Mouse (Mus musculus): ENCODE data around the gene Parp14. TPM values are rescaled to one million over a fixed set of nuclear protein-coding genes. Genes with fewer than 3 reads are reported as not detected.
A peak's percentile ranks its signal among the peaks of the same experiment; 100 is the strongest.

Gene Parp14
- polyA plus RNA-seq, 1 experiment from 2014 or later, result 1.4 TPM

- Histone ChIP-seq H3K9ac (no peak overlapping the region), H3K4me1 (replicated peaks) (peaks cover 32% of the 10 kb centered on the region), H3K36me3 (replicated peaks) (peaks cover 28% of the 10 kb centered on the region), H3K27me3 (no peaks in the 10 kb centered on the region), H3K27ac (replicated peaks) (no peak overlapping the region), H3K4me3 (replicated peaks) (no peak overlapping the region), H3K9me3 (replicated peaks) (no peaks in the 10 kb centered on the region), H3K4me2 (no peak overlapping the region)
- WGBS (ENCODE audit: insufficient replicate concordance), result 86% methylated on average over 6 of the region's 6 CpGs
- no peak for ATAC-seq (ENCODE audit: insufficient read depth)
Observed at GRCm38 (mm10) chr16:35787163-35787562, 84.2 kb downstream of the Parp14 start.

GRCm38 (mm10) chr16:35784134-35784725 lies 87.1 kb downstream of the Parp14 start:
- Histone ChIP-seq H3K9ac (no peak overlapping the region), H3K27ac (replicated peaks) (0 out of 2 replicates have a peak overlapping the region, but pooled peaks have one; percentile 1), H3K9me3 (replicated peaks) (no peaks in the 10 kb centered on the region), H3K27me3 (no peaks in the 10 kb centered on the region), H3K36me3 (replicated peaks) (peaks cover 21% of the 10 kb centered on the region), H3K4me3 (replicated peaks) (no peak overlapping the region), H3K4me1 (replicated peaks) (peaks cover 32% of the 10 kb centered on the region), H3K4me2 (no peak overlapping the region)
- ATAC-seq (ENCODE audit: insufficient read depth), result no peak
- 44% methylated on average over 7 of the region's 7 CpGs for WGBS (ENCODE audit: insufficient replicate concordance)

- ATAC-seq (ENCODE audit: insufficient read depth), result no peak
- Histone ChIP-seq H3K9ac (no peak overlapping the region), H3K27ac (replicated peaks) (no peak overlapping the region), H3K27me3 (no peaks in the 10 kb centered on the region), H3K4me2 (no peak overlapping the region), H3K4me1 (replicated peaks) (peaks cover 32% of the 10 kb centered on the region), H3K9me3 (replicated peaks) (no peaks in the 10 kb centered on the region), H3K4me3 (replicated peaks) (no peak overlapping the region), H3K36me3 (replicated peaks) (peaks cover 12% of the 10 kb centered on the region)
- WGBS (ENCODE audit: insufficient replicate concordance), result 50% methylated on average over 3 of the region's 3 CpGs
Observed at GRCm38 (mm10) chr16:35783207-35783573, 88.2 kb downstream of the Parp14 start.

Other genes with a start within 250 kb of the Parp14 start
- 5.0 and 5.3 TPM in 2 replicates for gene Dirc2, start 102.2 kb downstream of the Parp14 start, polyA plus RNA-seq (2015; fragmentation: Nextera tagmentation; extraction: Ambion mirVana)
- 16.1 and 18.7 TPM in 2 replicates for gene Hspbap1, start 101.2 kb downstream of the Parp14 start, polyA plus RNA-seq (2015; fragmentation: Nextera tagmentation; extraction: Ambion mirVana)
- gene Parp9, start 66.9 kb upstream of the Parp14 start, polyA plus RNA-seq (2015; fragmentation: Nextera tagmentation; extraction: Ambion mirVana), result 9.0 and 9.5 TPM in 2 replicates
- 4.9 TPM in 2 replicates for gene Dtx3l, start 67.6 kb upstream of the Parp14 start, polyA plus RNA-seq (2015; fragmentation: Nextera tagmentation; extraction: Ambion mirVana)
- 32.6 and 32.9 TPM in 2 replicates for gene Kpna1, start 107.2 kb upstream of the Parp14 start, polyA plus RNA-seq (2015; fragmentation: Nextera tagmentation; extraction: Ambion mirVana)
- gene Wdr5b, start 169.6 kb upstream of the Parp14 start, polyA plus RNA-seq (2015; fragmentation: Nextera tagmentation; extraction: Ambion mirVana), result 2.3 and 2.5 TPM in 2 replicates
- 189 and 192 TPM in 2 replicates for gene Fam162a, start 200.1 kb upstream of the Parp14 start, polyA plus RNA-seq (2015; fragmentation: Nextera tagmentation; extraction: Ambion mirVana)
- gene Ccdc58, start 200.1 kb upstream of the Parp14 start, polyA plus RNA-seq (2015; fragmentation: Nextera tagmentation; extraction: Ambion mirVana), result 39.3 and 42.4 TPM in 2 replicates